7 mouse cellular contexts compared by ENCODE assay signal in the genomic region with DNA sequence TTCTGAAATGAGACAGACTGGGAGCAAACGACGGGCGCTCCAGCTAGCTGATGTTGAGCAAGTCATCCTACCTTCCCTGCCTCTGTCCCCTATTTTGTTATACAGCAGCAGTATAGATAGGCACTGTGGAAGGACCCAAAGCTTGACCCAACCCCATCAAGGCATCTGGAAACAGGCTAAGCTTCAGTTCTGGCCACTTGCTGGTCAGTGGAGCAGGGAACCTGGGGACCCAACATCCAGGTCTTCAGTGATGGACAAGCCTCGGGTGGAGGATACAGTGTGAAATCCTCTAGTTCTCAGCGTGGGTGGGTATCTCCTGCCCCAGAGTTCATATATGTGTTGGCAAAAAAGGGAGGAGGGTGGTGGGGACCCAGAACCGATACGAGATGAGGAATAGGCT. TPM values are rescaled to one million over a fixed set of nuclear protein-coding genes. Genes with fewer than 3 reads are reported as not detected.
A peak's percentile ranks its signal among the peaks of the same experiment; 100 is the strongest.
DNase-seq lines count a peak whose midpoint lies in the region; ATAC-seq lines count a peak whose summit lies in the region.

No protein-coding gene starts in this region.

- H3K27ac ChIP-seq in liver, embryonic 11.5 days (ENCODE audit: low read depth, low read length): no peak overlapping the region
- H3K27ac ChIP-seq in forebrain, embryonic 16.5 days (ENCODE audit: low read length): no peak overlapping the region
- no peak overlapping the region for H3K27ac ChIP-seq in liver, embryonic 13.5 days
- no peak overlapping the region for H3K27ac ChIP-seq in stomach, embryonic 16.5 days (ENCODE audit: low read length)

- H3K9me3 ChIP-seq in liver, embryonic 11.5 days (ENCODE audit: control insufficient read depth, low read length): no peaks in the 10 kb centered on the region
- H3K9me3 ChIP-seq in forebrain, embryonic 16.5 days (ENCODE audit: control insufficient read depth, low read length): no peaks in the 10 kb centered on the region
- H3K9me3 ChIP-seq in liver, embryonic 13.5 days (replicated peaks): no peaks in the 10 kb centered on the region
- no peaks in the 10 kb centered on the region for H3K9me3 ChIP-seq in stomach, embryonic 16.5 days (replicated peaks; ENCODE audit: control insufficient read depth, low read length)

- peak overlapping the region; percentile 51; the same call in 1 of the 2 replicates for H3K4me3 ChIP-seq in liver, embryonic 11.5 days (ENCODE audit: low read depth, low read length)
- H3K4me3 ChIP-seq in forebrain, embryonic 16.5 days (replicated peaks; ENCODE audit: low read length): peak overlapping the region; percentile 53
- H3K4me3 ChIP-seq in liver, embryonic 13.5 days (replicated peaks): no peak overlapping the region
- H3K4me3 ChIP-seq in stomach, embryonic 16.5 days (replicated peaks; ENCODE audit: low read length): no peak overlapping the region

- H3K27me3 ChIP-seq in liver, embryonic 11.5 days (replicated peaks; ENCODE audit: control insufficient read depth, insufficient read depth, low read length): peaks cover 64% of the 10 kb centered on the region
- peaks cover 39% of the 10 kb centered on the region for H3K27me3 ChIP-seq in forebrain, embryonic 16.5 days (replicated peaks; ENCODE audit: control insufficient read depth, insufficient read depth, low read length)
- peaks cover 71% of the 10 kb centered on the region for H3K27me3 ChIP-seq in liver, embryonic 13.5 days
- H3K27me3 ChIP-seq in stomach, embryonic 16.5 days (ENCODE audit: control insufficient read depth, insufficient read depth, low read length): peaks cover 46% of the 10 kb centered on the region

- no peaks in the 10 kb centered on the region for H3K36me3 ChIP-seq in liver, embryonic 11.5 days (ENCODE audit: control insufficient read depth, insufficient read depth, low read length)
- H3K36me3 ChIP-seq in forebrain, embryonic 16.5 days (ENCODE audit: control insufficient read depth, insufficient read depth): no peaks in the 10 kb centered on the region
- H3K36me3 ChIP-seq in liver, embryonic 13.5 days: no peaks in the 10 kb centered on the region
- no peaks in the 10 kb centered on the region for H3K36me3 ChIP-seq in stomach, embryonic 16.5 days (ENCODE audit: control insufficient read depth, insufficient read depth, low read length)

- H3K9ac ChIP-seq in liver, embryonic 11.5 days (ENCODE audit: low read depth, low read length): no peak overlapping the region
- H3K9ac ChIP-seq in forebrain, embryonic 16.5 days (replicated peaks; ENCODE audit: low read depth, low read length): no peak overlapping the region; the same call in 1 of the 2 replicates
- no peak overlapping the region for H3K9ac ChIP-seq in liver, embryonic 13.5 days
- no peak overlapping the region for H3K9ac ChIP-seq in stomach, embryonic 16.5 days (ENCODE audit: low read length)

- H3K4me1 ChIP-seq in liver, embryonic 11.5 days (replicated peaks; ENCODE audit: control insufficient read depth, insufficient read depth, low read length): peaks cover 5% of the 10 kb centered on the region
- H3K4me1 ChIP-seq in forebrain, embryonic 16.5 days (replicated peaks; ENCODE audit: control insufficient read depth, insufficient read depth, low read length): peaks cover 18% of the 10 kb centered on the region
- peaks cover 26% of the 10 kb centered on the region for H3K4me1 ChIP-seq in liver, embryonic 13.5 days (replicated peaks)
- peaks cover 11% of the 10 kb centered on the region; the same call in 1 of the 2 replicates for H3K4me1 ChIP-seq in stomach, embryonic 16.5 days (ENCODE audit: control insufficient read depth, insufficient read depth, low read length)

- H3K4me2 ChIP-seq in liver, embryonic 11.5 days: peak overlapping the region; percentile 84
- peak overlapping the region; percentile 94 for H3K4me2 ChIP-seq in forebrain, embryonic 16.5 days (ENCODE audit: low read length)
- H3K4me2 ChIP-seq in liver, embryonic 13.5 days: peak overlapping the region; percentile 74
- H3K4me2 ChIP-seq in stomach, embryonic 16.5 days (ENCODE audit: low read depth, low read length): 0 out of 2 replicates have a peak overlapping the region, but pooled peaks have one; percentile 97

- DNase-seq in liver, embryonic 11.5 days (ENCODE audit: low spot score): no peak
- no peak for DNase-seq in liver
- DNase-seq in liver, embryonic 13.5 days: no peak
- no peak for DNase-seq in cerebellum, postnatal 4 days (ENCODE audit: low spot score in 2 of 2)

- ATAC-seq in liver, embryonic 11.5 days (replicated peaks; ENCODE audit: low FRiP score): 0 out of 2 replicates have a peak, but pooled peaks have one; percentile 2
- ATAC-seq in forebrain, embryonic 16.5 days: no peak
- ATAC-seq in liver, embryonic 13.5 days (ENCODE audit: low read depth): peak; percentile 9; the same call in 1 of the 2 replicates
- ATAC-seq in stomach, embryonic 16.5 days (ENCODE audit: insufficient read depth, low FRiP score): no peak
- ATAC-seq in activated CD4-positive, CD25-positive, alpha-beta regulatory T cell, adult 4 months: no peak

- WGBS in liver, embryonic 11.5 days: 28% methylated on average over 7 of the region's 7 CpGs
- WGBS in forebrain, embryonic 16.5 days: 37% methylated on average over 7 of the region's 7 CpGs
- 29% methylated on average over 7 of the region's 7 CpGs for WGBS in liver, embryonic 13.5 days (ENCODE audit: insufficient replicate concordance)
- 43% methylated on average over 7 of the region's 7 CpGs for WGBS in stomach, embryonic 16.5 days

RNA-seq across cellular contexts. Expression of a gene that starts 5.7 kb away (rescaled TPM):
- 2.1 and 2.3 TPM in 2 replicates for polyA plus RNA-seq in liver, embryonic 11.5 days (2014; fragmentation: Nextera tagmentation; extraction: Ambion mirVana)
- 1.6 and 1.9 TPM in 2 replicates for polyA plus RNA-seq in forebrain, embryonic 16.5 days (2015; fragmentation: Nextera tagmentation; extraction: Ambion mirVana)
- 3.7 and 4.2 TPM in 2 replicates for polyA plus RNA-seq in liver, embryonic 13.5 days (2015; fragmentation: Nextera tagmentation; extraction: Ambion mirVana)
- 1.5 and 1.6 TPM in 2 replicates for polyA plus RNA-seq in stomach, embryonic 16.5 days (2015; fragmentation: Nextera tagmentation; extraction: Ambion mirVana)
- 1 to 10 TPM; 3.0 to 4.4 TPM for polyA plus RNA-seq in activated CD4-positive, CD25-positive, alpha-beta regulatory T cell, adult 4 months (2017; shearing (Covaris generic))

RNA-seq across cellular contexts. Expression of a gene that starts 5.8 kb away (rescaled TPM):
- 77.3 and 77.7 TPM in 2 replicates for polyA plus RNA-seq in liver, embryonic 11.5 days (2014; fragmentation: Nextera tagmentation; extraction: Ambion mirVana)
- polyA plus RNA-seq in forebrain, embryonic 16.5 days (2015; fragmentation: Nextera tagmentation; extraction: Ambion mirVana): 122 and 131 TPM in 2 replicates
- polyA plus RNA-seq in liver, embryonic 13.5 days (2015; fragmentation: Nextera tagmentation; extraction: Ambion mirVana): 43.1 and 49.9 TPM in 2 replicates
- polyA plus RNA-seq in stomach, embryonic 16.5 days (2015; fragmentation: Nextera tagmentation; extraction: Ambion mirVana): 86.4 and 89.4 TPM in 2 replicates
- 10 to 100 TPM; 87.9 to 93.4 TPM for polyA plus RNA-seq in activated CD4-positive, CD25-positive, alpha-beta regulatory T cell, adult 4 months (2017; shearing (Covaris generic))

RNA-seq across cellular contexts. Expression of a gene that starts 30.5 kb away (rescaled TPM):
- 0.05 TPM in 1 of 2 replicates, not detected in the other for polyA plus RNA-seq in liver, embryonic 11.5 days (2014; fragmentation: Nextera tagmentation; extraction: Ambion mirVana)
- 0.16 and 0.25 TPM in 2 replicates for polyA plus RNA-seq in forebrain, embryonic 16.5 days (2015; fragmentation: Nextera tagmentation; extraction: Ambion mirVana)
- 0.03 TPM in 1 of 2 replicates, not detected in the other for polyA plus RNA-seq in liver, embryonic 13.5 days (2015; fragmentation: Nextera tagmentation; extraction: Ambion mirVana)
- 0.14 and 0.20 TPM in 2 replicates for polyA plus RNA-seq in stomach, embryonic 16.5 days (2015; fragmentation: Nextera tagmentation; extraction: Ambion mirVana)
- under 1 TPM in 1 of 2 experiments, not detected in 1; 0.16 TPM for polyA plus RNA-seq in activated CD4-positive, CD25-positive, alpha-beta regulatory T cell, adult 4 months (2017; shearing (Covaris generic))

RNA-seq across cellular contexts. Expression of a gene that starts 51.0 kb away (rescaled TPM):
- polyA plus RNA-seq in liver, embryonic 11.5 days (2014; fragmentation: Nextera tagmentation; extraction: Ambion mirVana): 10.6 and 11.1 TPM in 2 replicates
- polyA plus RNA-seq in forebrain, embryonic 16.5 days (2015; fragmentation: Nextera tagmentation; extraction: Ambion mirVana): 18.4 TPM in 2 replicates
- 4.4 and 5.7 TPM in 2 replicates for polyA plus RNA-seq in liver, embryonic 13.5 days (2015; fragmentation: Nextera tagmentation; extraction: Ambion mirVana)
- 13.3 and 14.1 TPM in 2 replicates for polyA plus RNA-seq in stomach, embryonic 16.5 days (2015; fragmentation: Nextera tagmentation; extraction: Ambion mirVana)
- polyA plus RNA-seq in activated CD4-positive, CD25-positive, alpha-beta regulatory T cell, adult 4 months (2017; shearing (Covaris generic)): 10 to 100 TPM; 17.1 to 18.9 TPM

Comparison
In these comparisons a context has a peak if more than half of its experiments do, and no peak if none do; other contexts are left out.
1. H3K4me3 ChIP-seq: peak in liver, embryonic 11.5 days (single experiment) and forebrain, embryonic 16.5 days (single experiment); none in liver, embryonic 13.5 days (single experiment) and stomach, embryonic 16.5 days (single experiment).
2. ATAC-seq: peak in liver, embryonic 11.5 days (single experiment) and liver, embryonic 13.5 days (single experiment); none in forebrain, embryonic 16.5 days (single experiment), stomach, embryonic 16.5 days (single experiment) and activated CD4-positive, CD25-positive, alpha-beta regulatory T cell, adult 4 months (single experiment).
3. Peak in every context shown above with its lines, with median percentiles within 50 percentile points of each other: H3K4me2 ChIP-seq.